Mouse (Mus musculus) v-Abl transformed pro-B cells (cell line): ENCODE results near the gene D930048N14Rik.
"Not testable (repeated sequence)": the region's sequence is repeated elsewhere in the genome, so short reads cannot be mapped to it uniquely, and the experiment has no call there.

Source experiments
- in situ Hi-C, 2 experiments: fragments of 400-800 bp; cut with MboI; formaldehyde crosslinking; loops; one replicate each; pipeline ENCODE4 v1.15.1; 2025; ENCODE audit not compliant: unreplicated experiment in 2 of 2

The D930048N14Rik gene

GRCm38 (mm10) chr11:51646751-51647667, 3.7 kb upstream of the D930048N14Rik start:
- in situ Hi-C loops = no loop called here

GRCm38 (mm10) chr11:51648566-51648965, 2.2 kb upstream of the D930048N14Rik start:
- in situ Hi-C loops = no loop called here

DNA sequence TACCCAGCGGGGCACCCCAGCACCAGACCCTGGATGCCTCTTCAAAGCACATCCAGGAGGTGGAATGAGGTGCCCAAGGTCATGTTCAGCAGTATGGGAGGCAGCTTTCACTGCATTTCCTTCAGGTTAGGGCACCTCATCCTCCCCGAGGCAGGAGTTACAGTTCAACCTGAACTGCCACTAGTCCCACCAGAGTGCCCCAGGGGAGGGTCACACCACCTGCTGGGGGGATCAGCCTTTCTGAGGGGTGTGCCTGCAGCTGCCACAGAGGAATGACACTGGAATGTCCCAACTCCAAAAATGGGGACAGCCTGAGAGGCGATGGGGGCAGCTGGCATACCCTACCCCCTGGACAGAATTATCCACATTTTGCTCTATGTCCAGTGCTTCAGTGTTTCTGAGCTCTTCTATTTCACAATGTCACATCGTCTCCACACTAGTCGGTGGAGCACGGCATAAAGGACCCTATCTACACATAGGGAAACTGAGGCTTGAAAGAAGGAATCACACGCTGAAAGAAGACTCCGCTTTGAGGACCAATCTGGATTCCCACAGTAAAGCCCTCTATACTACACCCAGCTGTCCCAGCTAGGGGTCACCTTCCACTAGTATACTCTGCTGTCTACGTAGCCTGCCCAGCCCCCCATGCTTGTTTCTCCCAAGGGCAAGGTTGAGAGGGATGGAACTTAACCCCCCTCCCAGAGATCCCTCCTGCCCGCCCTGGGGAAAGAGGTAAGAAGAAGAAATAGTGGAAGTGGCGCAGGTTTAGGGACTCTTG, 1.5 kb upstream of the D930048N14Rik start:
- in situ Hi-C loops = no loop called here

DNA sequence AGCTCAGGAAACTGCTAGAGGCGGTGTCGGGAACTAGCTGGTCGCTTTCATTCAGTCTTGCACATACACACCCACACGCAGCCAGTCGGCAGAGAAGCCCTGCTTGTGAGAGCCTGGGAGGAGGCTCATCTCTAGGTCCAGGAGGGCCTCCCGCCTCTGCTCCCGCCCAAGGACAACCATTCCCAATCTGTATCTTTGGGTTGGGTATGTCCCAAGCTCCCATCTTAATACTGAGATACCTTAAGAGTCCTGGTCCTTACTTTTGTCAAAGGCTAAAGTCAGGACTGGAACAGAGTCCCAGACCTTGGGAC, 910 bp upstream of the D930048N14Rik start:
- in situ Hi-C loops = loop anchor here (5.0 kb wide), 1 partner anchor 33 kb away; the partner anchor contains the start of gene Nhp2 (in 2 of the 2)

DNA sequence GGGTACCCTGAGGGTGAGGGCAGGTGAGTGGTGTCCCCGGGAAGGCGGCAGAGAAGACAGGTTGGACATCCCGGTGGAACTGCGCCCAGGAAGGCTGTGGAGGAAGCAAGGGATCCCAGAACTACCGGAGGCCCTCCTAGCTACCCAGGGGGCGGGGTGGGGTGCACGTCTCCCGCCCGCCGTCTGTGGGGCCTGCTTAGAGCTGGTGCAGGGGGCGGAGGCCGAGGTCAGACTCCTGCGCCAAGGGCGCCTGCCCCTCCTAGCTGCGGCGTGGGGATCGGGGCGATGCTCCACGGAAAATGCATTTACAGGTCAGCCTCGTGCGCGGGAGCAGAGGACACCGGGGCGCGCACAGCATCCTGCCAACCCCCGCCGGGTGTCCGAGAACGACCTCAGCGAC, 493 bp upstream of the D930048N14Rik start:
- in situ Hi-C loops = loop anchor here (5.0 kb wide), 1 partner anchor 33 kb away; the partner anchor contains the start of gene Nhp2 (in 2 of the 2)

DNA sequence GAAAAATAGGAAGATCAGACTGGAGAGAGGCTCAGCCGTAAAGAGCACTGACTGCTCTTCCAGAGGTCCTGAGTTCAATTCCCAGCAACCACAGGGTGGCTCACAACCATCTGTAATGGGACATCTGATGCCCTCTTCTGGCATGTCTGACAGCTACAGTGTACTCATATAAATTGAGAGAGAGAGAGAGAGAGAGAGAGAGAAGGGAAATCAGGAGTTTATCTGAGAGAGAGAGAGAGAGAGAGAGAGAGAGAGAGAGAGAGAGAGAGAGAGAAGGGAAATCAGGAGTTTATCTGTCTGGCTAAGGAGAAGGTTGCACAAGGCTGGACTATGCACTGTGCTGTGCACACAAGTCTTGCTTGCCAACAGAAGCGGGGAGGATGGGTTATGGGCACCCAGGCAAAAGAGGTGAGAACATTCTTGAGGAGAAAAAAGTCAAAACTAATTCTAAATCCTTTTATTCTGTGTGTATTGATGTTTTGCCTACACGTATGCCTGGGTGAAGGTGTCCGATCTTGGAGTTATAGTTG, 2.2 kb downstream of the D930048N14Rik start:
- in situ Hi-C loops = loop anchor here (5.0 kb wide), 1 partner anchor 36 kb away; the partner anchor contains the start of gene Nhp2 (in 2 of the 2)

- in situ Hi-C loops = loop anchor here (5.0 kb wide), 1 partner anchor 36 kb away; the partner anchor contains the start of gene Nhp2 (in 2 of the 2)
Measured at GRCm38 (mm10) chr11:51653736-51654135, 3.0 kb downstream of the D930048N14Rik start.

- in situ Hi-C loops = loop anchor here (5.0 kb wide), 1 partner anchor 38 kb away; the partner anchor contains the start of gene Nhp2 (in 2 of the 2)
Measured at GRCm38 (mm10) chr11:51654891-51655290, 4.1 kb downstream of the D930048N14Rik start.

- in situ Hi-C loops = no loop called here
Measured at GRCm38 (mm10) chr11:51656798-51657521, 6.2 kb downstream of the D930048N14Rik start.

DNA sequence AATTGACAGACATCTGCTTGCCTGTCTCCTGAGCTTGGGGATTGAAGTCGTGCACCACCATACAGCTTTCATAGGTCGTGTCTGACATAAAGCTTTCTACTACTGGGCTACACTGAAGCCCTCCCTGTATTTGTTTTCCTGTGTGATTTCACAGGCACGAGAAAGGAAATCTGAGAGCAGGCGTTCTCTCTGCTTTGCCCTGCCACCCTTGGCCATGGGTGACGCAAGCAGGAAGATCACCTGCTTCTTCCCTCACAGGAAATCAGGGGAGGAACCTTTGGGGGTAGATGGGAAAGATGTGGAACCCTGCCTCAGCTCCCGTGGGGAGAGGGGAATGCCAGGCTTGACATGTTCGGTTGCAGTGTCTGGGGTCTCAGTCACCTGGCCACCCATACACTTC, 7.5 kb downstream of the D930048N14Rik start:
- in situ Hi-C loops = no loop called here

DNA sequence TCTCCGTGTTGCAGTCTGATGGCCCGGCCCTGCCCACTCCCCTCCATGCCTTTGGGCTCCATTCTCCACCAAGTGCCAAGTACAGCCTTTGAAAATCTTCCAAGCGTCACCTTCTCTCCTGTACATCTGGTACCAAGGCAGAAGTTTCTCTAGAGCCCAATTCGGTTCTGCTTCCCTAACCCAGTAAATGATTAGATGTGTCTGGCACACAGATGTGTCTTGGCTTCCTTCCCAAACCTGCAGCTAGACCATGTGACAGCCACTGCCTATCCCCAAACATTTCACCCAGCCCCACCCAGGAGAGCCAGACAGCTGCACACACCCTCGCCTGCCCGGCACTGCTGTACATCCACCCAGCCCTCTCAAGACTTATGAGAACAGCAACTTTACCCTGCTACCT, 8.0 kb downstream of the D930048N14Rik start:
- in situ Hi-C loops = no loop called here

- in situ Hi-C loops = no loop called here
Measured at GRCm38 (mm10) chr11:51661867-51662365, 11.2 kb downstream of the D930048N14Rik start.

DNA sequence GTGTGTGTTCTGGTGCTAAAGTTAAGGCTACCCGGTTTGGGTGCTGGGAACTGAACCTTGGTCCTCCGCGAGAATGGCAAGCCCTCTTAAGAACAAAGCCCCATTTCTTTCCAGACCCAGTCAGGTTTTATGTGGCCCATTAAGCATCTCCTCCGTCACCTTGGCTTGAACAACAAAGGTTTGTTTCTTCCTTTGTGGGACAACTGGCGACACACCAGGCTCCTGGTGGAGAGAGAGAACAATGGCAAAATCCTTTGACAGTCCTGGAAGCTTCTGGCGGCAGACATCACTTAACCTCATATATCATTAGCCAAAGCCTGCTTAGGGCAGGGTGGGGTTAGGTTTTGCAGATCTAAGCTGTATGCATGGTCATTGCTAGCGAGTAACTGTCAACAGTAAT, 11.9 kb downstream of the D930048N14Rik start:
- in situ Hi-C loops = no loop called here

DNA sequence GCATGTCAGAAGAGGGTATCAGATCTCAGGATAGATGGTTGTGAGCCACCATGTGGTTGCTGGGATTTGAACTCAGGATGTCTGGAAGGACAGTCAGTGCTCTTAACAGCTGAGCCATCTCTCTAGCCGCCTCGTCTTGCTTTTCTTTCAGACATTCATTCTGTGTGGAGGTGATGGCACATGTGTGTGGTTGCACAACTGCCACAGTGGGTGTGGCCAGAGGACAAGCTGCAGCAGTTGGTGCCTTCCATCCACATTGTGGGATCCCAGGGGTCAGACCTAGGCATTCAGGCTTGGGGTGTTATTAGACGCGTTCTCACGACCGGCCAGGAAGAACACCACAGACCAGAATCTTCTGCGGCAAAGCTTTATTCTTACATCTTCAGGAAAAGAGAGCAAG, 14.0 kb downstream of the D930048N14Rik start:
- in situ Hi-C loops = not testable (repeated sequence)

- in situ Hi-C loops = no loop called here
Measured at GRCm38 (mm10) chr11:51670846-51671245, 20.1 kb downstream of the D930048N14Rik start.

GRCm38 (mm10) chr11:51671376-51671775, 20.6 kb downstream of the D930048N14Rik start:
- in situ Hi-C loops = no loop called here

GRCm38 (mm10) chr11:51673291-51673690, 22.5 kb downstream of the D930048N14Rik start:
- in situ Hi-C loops = no loop called here

DNA sequence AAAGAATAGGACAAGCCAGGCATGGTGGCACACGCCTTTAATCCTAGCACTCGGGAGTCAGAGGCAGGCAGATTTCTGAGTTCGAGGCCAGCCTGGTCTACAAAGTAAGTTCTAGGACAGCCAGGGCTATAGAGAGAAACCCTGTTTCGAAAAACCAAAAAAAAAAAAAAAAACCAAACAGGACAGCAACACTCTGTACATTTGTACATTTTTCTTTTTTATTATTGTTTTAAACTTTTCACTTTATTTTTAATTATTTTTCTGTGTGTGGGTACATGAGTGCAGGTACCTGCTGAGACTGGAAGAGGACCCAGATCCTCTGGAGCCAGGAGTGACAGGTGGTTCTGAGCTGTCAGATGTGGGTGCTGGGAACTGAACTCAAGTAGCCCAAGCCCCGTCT, 24.6 kb downstream of the D930048N14Rik start:
- in situ Hi-C loops = loop anchor here in 1 of 2 experiments (25.0 kb wide), 1 partner anchor 413 kb away; the partner anchor contains the start of genes BC049762 and Clk4

DNA sequence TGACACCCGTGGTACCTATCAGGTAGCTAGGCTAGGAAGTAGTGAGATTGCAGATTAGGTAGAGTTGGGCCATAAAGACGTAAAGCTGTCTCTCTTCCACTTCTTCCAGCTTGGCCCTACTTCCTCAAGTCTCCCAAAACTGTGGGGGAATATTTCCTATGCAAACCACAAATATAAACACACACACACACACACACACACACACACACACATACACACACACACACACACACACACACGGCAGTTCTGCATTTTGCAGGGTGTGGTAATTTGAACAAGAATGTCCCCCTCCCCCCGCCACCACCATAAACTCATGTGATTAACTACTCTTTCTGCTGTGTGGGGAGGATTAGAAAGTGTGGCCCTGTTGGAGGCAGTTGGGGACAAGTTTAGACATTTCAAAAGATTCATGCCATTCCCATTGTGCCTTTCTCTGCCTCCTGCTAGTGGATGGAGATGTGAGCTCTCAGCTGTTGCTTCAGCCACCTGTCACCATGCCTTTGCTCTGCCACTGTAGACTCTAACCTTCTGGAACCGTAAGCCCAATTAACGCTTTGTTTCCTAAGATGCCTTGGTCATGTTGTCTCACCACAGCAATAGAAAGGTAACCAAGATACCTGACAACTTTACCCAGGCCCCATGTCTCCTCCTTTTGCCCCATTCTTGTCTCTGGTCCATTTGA, 27.1 kb downstream of the D930048N14Rik start:
- in situ Hi-C loops = loop anchor here in 1 of 2 experiments (25.0 kb wide), 1 partner anchor 416 kb away; the partner anchor contains the start of genes BC049762 and Clk4
